Mouse (Mus musculus): Measurements from ENCODE around the gene Tob2.

- TF ChIP-seq CTCF (IDR thresholded peaks at IDR 0.05; ENCODE audit: low read depth): no peak
- no peak for TF ChIP-seq EP300 (IDR thresholded peaks at IDR 0.05; ENCODE audit: low read depth)
Measured at GRCm38 (mm10) chr15:81840306-81840705, 18.3 kb downstream of the Tob2 start.

Data from liver, embryonic 14.5 days (tissue).